Mouse (Mus musculus): ENCODE data around the gene Bmp5.
"Not testable (repeated sequence)": the region's sequence is repeated elsewhere in the genome, so short reads cannot be mapped to it uniquely, and the experiment has no call there.

Gene Bmp5

GRCm38 (mm10) chr9:75775129-75775845, at the start of gene Bmp5:
Bmp5 (plus strand) TSS chr9:75775364.
- no peak for DNase-seq (ENCODE audit: low spot score)

- no peak for DNase-seq (ENCODE audit: low spot score)
Observed at GRCm38 (mm10) chr9:75760075-75760474, 15.1 kb upstream of the Bmp5 start.

DNA sequence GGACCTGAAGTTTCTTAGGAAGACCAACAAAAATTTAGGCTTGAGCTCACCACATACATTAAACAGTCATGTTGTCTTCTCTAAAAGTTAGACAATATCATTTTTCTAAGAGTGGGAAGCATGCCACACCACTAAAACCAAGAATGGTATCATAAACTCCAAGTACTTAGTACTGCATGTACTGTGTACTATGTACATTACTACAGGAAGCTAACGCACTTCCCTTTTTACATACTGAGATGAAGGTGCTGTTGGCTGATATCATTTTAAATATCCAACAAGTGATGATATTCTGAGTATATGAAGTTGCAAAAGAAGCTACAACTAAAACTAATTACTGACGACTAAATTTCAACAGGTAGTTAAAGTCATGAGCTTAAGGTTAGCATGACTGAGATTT, 13.6 kb upstream of the Bmp5 start:
- DNase-seq (ENCODE audit: low spot score): no peak

- peak; percentile 18 for DNase-seq (ENCODE audit: low spot score)
Observed at GRCm38 (mm10) chr9:75762487-75762886, 12.7 kb upstream of the Bmp5 start.

- DNase-seq (ENCODE audit: low spot score): no peak
Observed at GRCm38 (mm10) chr9:75764792-75765191, 10.4 kb upstream of the Bmp5 start.

DNA sequence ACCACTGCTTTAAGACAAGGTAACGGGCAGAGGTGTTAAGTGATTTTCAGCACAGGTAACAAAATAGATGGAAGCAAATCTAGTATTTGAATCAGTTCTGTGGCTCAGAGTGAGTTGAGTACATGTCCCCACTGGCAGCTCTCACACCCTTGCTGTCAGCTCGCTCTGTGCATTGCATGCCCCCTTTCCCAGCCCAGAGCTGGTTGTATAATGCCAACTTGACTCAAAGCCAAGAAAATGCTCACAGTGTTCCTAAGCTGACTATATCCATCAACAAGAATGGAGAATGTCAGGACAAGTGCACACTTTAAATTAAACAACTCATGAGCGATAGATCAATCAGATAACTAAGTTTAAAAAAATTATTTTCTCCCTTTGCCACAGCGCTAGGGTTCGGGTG, 8.6 kb upstream of the Bmp5 start:
- DNase-seq (ENCODE audit: low spot score): no peak

DNA sequence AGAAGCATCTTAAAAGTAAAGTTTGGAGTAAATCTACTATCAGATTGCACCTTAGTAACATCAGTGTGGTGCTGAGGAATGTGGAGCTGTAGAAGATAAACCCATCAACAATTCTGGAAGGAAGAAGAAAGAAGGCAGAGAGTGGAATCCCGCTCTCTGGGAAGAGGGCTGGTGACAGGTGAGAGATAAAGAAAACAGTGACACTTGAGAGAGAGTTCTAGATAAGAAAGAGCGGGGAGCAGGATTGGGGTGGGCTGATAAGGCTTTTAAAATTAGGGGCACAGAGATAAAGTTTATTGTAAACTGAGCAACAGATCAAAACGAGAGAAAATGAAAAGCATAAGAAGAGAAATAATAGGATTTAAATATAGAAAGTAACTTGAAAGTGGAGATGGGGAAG, 6.1 kb upstream of the Bmp5 start:
- DNase-seq (ENCODE audit: low spot score): no peak

DNA sequence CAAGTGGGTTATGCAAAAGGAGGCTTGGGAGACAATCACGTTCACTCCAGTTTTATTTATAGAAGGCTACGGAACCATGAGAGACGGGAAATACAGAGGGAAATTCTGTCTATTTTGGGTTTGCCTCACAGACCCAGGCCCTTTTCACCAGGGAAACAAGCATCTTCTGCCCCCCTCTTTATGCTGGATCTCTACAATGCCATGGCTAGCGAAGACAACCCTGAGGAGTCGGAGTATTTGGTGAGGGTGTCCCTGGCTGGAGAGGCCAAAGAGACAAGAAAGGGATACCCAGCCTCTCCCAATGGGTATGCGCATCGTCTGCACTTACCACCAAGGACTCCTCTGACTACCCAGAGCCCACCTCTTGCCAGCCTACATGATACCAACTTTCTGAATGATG, 989 bp downstream of the Bmp5 start:
- DNase-seq (ENCODE audit: low spot score): no peak

GRCm38 (mm10) chr9:75778762-75779346, 3.7 kb downstream of the Bmp5 start:
- DNase-seq (ENCODE audit: low spot score): no peak

DNA sequence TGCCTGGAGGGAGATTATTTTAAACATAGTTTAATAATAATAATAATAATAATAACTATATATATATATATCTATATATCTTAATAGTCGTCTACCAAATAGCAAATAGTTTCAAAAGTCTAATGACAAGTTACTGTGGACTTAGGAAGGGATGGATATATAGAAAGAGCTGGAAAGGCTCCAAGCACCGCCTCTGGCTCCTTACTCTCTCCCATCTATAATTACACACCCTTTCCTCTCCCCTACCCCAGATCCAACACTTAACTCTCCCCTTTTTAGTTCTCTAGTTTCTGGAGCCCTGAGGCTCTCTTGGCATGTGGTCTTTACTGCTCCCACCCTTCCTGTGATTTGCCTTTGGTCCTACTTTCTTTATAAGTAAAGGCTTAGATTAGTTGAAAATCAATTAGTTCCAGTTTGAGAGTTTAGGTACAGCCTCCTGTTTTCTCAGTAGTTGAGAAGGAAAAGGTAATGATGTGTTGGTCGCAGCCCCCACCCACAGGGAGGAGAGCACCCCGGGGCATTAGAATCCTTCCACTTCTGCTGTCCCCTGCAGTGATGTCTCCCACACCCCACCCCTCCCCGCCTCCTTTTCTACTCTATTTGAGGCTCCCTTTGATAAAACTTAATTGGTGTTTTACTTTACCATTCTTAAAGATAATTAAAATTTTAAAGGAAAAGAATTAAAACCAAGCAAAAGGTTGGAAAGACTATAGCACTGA, 5.6 kb downstream of the Bmp5 start:
- no peak for DNase-seq (ENCODE audit: low spot score)

DNA sequence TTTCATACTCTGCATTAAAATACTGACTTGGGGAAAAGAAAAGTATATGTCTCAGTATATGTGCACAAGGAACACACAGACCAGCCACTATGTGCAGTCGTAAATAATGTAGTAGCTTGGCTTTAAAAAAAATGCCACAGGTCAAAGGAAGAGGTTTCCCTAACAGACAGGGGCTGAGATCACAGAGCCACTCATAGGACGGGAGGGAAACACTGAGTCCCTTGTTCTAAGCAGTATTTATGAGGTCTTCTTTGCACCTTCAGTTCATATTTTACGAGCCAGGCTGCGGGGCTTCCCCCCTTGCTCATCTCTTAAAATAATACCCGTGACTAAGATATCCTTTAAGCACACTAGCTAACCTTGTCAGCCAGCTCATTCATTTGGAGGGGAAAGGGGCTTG, 6.4 kb downstream of the Bmp5 start:
- DNase-seq (ENCODE audit: low spot score): no peak

- no peak for DNase-seq (ENCODE audit: low spot score)
Observed at GRCm38 (mm10) chr9:75783573-75783972, 8.4 kb downstream of the Bmp5 start.

- DNase-seq (ENCODE audit: low spot score): no peak
Observed at GRCm38 (mm10) chr9:75785959-75786358, 10.8 kb downstream of the Bmp5 start.

DNA sequence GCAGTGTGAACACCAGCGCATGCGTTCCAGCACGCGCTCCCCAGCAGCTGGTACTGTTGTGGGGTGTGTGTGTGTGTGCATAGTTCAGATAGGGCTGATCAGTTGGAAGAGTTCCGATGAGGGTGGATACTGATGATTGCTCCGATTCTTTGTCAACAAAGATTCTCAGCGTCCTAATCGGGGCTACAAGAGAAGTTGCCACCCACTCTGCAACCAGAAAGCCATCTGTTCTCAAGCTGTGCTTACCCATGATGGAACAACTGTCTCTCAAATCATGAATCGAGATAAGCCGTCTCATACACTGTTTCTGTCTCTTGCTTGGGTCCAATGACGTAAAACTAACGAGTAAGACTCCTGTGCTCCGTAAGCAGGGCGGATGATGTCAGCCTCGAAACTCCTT, 12.0 kb downstream of the Bmp5 start:
- DNase-seq (ENCODE audit: low spot score): no peak

GRCm38 (mm10) chr9:75789879-75790428, 14.8 kb downstream of the Bmp5 start:
- DNase-seq (ENCODE audit: low spot score): no peak

- DNase-seq (ENCODE audit: low spot score): no peak
Observed at GRCm38 (mm10) chr9:75804940-75805339, 29.8 kb downstream of the Bmp5 start.

DNA sequence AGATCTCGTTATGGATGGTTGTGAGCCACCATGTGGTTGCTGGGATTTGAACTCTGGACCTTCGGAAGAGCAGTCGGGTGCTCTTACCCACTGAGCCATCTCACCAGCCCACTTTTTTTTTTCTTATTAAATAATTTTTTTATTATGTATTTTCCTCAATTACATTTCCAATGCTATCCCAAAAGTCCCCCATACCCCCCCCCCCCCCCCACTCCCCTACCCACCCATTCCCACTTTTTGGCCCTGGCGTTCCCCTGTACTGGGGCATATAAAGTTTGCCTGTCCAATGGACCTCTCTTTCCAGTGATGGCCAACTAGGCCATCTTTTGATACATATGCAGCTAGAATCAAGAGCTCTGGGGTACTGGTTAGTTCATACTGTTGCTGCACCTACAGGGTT, 33.0 kb downstream of the Bmp5 start:
- DNase-seq (ENCODE audit: low spot score): not testable (repeated sequence)

GRCm38 (mm10) chr9:75808659-75809058, 33.5 kb downstream of the Bmp5 start:
- no peak for DNase-seq (ENCODE audit: low spot score)

DNA sequence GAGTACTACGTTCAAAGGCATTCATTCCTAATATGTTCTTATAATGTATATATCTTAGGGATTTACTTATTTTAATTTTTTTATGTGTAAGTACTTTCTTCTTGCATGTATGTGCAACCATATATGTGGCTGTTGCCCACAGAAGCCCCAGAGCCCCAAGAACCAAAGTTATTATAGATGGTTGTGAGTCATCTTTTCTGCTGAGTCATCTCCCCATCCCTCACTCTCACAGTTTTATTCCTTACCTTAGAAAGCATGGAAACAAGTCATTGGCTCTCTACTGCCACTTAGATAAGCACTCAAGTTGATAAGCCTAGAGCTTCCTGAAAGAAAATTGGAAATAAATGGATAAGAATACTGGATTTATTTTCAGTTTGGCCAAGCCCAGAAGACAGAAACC, 40.0 kb downstream of the Bmp5 start:
- no peak for DNase-seq (ENCODE audit: low spot score)

GRCm38 (mm10) chr9:75818400-75818799, 43.2 kb downstream of the Bmp5 start:
- DNase-seq (ENCODE audit: low spot score): no peak

GRCm38 (mm10) chr9:75832468-75832867, 57.3 kb downstream of the Bmp5 start:
- DNase-seq (ENCODE audit: low spot score): no peak

DNA sequence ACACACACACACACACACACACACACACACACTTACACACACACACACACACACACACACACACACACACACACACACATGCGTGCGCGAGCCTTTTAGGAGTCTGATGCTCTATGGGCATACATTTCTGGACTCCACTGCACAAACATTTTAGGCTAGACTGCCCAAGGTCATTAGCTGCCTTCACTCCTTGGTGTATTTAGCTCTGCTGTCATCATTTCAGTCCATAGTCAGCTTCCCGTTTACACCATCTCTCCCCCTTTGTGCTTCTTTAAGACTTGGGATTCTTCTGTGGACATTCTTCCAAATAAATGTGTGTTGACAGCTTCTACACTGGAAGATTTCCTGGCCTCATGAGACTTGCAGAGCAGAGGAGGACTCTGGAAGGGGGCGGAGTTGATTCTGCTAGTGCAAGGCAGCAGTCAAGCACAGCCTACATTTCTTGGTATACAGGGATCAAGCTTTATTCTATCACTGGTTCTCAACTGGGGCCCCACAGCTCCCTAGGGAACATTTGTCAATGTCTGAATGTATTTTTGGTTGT, 58.1 kb downstream of the Bmp5 start:
- DNase-seq (ENCODE audit: low spot score): no peak

- DNase-seq (ENCODE audit: low spot score): no peak
Observed at GRCm38 (mm10) chr9:75839450-75839849, 64.3 kb downstream of the Bmp5 start.

Measured in left cerebral cortex, adult 11 months (tissue).